Mouse (Mus musculus) retina, adult 2 months (tissue): ENCODE measurements around the gene Cux1.

Experiments
- DNase-seq: peaks from one replicate; pipeline ENCODE4 v3.0.0-alpha.2; 2012; ENCODE audit warnings: low read depth, low spot score

Gene Cux1

GRCm38 (mm10) chr5:136428498-136429060 lies 138.7 kb downstream of the Cux1 start:
- no peak for DNase-seq

DNA sequence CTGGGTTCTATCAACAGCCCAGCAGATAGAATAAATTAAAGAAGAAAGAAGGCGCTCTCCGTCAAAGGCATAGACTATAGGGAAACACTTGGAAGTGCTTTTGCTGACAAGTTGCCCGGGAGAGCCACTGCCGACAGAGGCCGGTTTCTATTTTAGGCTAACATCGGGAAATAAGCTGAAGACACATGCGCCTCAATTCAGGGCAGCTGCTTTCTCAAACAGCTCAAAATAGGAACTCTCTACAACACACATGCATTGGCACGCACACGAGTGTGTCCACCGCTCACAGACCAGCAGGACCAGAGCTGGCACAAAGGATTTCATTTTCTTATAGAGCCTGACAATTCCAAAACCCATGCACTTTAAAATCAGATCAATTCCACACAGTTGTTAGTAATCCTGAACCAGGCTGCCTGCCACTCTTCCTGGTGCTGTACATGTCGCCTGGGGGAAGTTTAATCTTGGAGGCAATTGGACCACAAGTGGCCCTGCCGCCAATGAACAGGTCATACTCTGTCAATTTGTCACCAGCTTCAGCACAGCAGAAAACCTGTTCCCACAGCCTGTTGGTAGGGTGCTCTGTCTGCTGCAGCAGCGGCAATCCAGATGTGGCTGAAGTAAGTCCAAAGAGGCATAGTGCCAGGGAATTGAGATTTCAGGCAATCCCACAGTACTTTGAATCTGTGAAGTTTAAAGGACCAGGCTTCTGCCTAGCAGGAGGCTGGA lies 139.4 kb downstream of the Cux1 start:
- no peak for DNase-seq

GRCm38 (mm10) chr5:136427121-136427771 lies 140.0 kb downstream of the Cux1 start:
- DNase-seq: no peak

- DNase-seq: no peak
These were observed 144.3 kb downstream of the Cux1 start for GRCm38 (mm10) chr5:136422948-136423347.

DNA sequence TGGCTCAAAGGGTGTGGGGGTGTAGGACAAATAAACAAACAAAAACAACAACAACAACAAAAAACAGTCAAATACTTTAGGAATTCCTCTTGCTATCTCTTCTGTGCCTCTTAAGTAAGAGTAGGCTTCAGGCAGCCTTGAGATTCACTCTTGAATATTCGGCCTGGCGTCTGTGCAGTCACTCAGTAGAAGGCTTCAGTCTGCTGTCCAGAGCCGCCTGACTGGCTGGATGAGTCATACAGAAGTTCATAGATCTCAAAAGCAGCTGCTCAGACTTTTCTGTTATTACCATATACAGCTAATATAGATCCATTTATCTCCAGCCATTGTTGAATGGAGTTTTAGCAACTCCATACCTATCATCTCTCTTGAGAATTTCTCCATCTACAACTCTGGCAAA lies 145.4 kb downstream of the Cux1 start:
- no peak for DNase-seq

DNA sequence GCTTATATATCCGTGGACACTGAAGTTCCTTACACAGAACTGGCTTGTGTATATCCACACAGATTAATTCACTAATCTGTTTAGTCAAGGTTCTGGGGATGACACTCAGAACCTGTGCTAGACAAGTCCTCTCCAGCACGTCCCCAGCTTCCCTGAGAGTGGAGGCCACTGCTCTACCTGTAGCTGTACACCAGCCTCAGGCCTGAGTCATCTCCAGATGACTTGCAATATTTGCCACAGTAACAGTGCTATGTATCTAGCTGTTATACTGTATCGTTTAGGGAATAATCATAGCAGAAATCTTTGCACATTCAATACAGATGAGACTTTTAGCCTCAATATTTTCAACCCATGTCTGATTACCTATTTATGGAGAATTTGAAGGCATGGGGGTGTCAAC lies 146.0 kb downstream of the Cux1 start:
- DNase-seq: no peak

DNA sequence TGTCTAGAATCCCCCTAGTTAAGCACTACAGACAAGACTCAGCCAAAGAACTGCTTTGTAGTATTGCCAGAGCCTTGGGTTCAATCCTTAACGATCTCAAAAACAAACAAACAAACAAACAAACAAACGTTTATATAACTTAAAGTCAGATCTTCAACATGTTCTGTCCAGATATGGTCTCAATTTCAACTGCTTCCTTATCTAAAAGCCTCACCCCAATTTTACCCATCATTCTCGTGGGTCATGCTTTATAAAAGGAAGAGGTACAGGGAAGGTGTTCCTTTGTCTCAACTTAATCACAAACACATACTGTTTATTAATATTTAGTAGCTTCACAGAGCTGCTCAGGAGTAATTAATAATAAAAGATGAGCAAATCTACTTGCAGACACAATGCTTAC lies 146.9 kb downstream of the Cux1 start:
- DNase-seq: no peak

DNA sequence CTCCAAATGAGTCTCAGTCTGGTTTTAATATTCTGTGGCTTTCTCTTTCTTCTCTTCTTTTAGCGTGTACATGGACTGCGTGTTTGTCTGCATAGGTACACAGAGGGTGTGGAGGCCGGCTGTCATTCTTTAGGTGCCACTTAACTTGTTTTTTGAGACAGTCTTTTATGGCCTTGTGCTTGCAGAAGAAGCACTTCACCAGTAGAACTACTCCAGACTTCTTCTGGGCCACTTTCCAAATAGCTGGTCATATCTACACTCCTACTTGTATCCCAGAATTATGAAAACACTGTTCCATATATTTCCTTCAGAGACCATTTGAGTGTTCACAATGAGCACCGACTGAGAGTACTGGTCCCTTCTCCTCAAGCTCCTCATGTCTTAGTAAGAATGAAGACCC lies 149.4 kb downstream of the Cux1 start:
- no peak for DNase-seq

DNA sequence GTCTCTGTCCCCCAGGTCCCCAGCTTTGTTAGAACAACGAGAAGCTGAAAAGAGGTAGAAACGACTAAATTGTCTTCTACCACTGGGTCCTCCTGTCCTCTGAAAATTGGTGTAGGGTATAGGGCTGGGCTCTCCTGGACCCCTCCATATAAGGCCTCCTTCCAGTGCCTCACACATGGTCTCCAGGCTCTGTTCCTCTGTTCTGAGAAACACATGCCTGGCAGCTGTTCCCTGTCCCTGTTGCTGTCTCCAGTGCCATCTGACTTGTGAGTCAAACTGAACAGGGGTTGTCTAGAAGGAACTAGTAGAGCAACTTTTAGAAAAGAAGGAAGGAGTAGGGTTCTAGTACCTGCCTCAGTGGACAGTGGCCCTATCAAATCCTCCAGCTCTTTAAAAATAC lies 152.8 kb downstream of the Cux1 start:
- no peak for DNase-seq

DNA sequence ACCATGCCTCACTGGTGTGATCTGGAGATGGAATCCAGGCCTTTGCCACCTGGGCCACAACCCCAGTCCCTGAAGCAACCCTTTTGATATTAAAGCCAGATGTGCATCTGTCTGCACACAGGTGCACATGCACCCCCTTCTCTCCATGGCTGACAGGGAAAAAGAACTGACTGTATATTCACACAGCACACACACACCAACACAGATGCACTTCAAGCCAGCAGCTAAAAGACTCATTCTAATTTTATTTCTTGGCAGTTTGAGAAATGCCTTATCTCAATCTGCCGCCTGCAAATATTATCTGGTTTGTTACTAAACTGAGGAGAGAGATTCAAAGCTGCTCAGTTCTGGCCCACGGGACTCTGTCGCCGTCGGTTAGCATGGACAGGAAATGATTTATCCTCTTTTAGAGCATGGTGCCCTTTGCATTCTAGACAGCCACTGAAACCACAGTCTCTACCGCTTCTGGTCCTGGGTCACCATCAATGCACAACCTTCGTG lies 156.6 kb downstream of the Cux1 start:
- no peak for DNase-seq

DNA sequence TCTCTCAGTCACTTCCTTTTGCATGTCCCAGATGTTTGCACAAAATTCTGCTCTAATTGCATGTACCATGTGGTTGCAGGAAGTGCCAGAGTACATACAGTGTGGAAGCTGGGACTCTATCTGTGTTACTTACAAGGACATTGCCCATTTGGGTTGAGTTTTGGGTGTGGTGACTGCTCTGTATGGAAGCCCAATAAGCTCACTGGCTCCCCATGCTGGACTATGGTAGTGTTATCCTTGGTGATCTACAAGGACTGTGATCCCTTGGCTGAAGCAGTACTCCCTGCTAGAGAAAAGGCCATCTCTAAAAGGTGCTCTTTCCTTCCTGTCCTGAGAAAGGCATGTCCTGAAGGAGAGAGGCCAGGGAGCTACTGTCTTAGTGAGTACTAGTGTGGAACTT lies 160.9 kb downstream of the Cux1 start:
- no peak for DNase-seq

DNA sequence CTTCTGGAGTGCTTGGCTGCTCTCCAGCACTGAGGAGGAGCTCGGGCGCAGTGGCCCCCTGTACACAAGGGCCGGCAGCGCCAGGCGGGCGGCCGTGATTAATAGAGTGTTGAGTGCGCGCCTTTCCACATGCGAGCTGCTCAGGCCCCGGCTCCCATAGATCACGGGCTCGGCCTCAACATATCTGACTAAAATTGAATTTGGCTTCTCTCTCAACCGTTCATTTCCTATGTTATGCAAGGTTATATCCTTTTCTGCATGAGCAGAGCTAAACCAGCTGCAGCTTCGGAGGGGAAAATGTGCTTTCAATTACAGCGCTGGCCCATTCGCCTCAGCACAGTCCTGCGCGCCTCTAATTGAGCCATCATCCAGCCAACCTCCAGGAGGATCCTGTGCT lies 163.7 kb downstream of the Cux1 start:
- DNase-seq: no peak

- no peak for DNase-seq
These were observed 164.4 kb downstream of the Cux1 start for GRCm38 (mm10) chr5:136402622-136403564.

DNA sequence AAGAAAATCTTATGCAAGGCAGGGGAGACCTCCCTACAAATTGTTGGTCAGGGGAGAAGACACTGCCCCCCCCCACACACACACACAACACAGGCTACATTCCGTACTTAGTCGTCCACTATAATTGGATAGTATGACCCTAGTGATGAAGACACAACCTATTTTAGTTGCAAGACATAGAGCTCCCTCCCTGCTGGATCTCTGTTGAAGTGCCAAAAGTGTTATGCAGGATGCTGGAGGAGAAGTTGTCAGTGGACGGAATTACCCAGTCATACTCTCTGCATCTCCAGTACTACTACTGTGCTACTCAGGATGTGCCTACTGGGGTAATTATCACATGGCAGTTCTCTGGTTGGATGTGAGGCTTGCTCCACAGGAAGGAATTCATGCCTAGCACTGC lies 168.6 kb downstream of the Cux1 start:
- DNase-seq: no peak

DNA sequence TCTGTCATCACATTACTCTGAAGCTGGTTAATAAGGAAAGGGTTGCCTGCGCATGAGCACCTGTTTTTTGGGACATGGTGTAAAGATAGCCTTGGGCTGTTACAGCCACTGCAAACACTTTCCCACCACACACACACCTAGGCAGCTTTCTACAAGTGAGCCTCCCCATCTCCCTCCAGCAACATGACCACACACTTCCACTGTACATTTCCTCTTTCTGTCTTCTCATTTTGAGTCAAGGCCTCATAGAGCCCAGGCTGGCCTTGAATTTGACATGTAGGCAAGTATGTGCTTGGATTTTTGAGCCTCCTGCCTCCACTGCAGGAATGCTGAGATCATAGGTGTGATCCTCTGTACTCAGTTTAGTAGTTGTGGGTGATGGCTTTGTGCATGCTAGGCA lies 170.6 kb downstream of the Cux1 start:
- no peak for DNase-seq

DNA sequence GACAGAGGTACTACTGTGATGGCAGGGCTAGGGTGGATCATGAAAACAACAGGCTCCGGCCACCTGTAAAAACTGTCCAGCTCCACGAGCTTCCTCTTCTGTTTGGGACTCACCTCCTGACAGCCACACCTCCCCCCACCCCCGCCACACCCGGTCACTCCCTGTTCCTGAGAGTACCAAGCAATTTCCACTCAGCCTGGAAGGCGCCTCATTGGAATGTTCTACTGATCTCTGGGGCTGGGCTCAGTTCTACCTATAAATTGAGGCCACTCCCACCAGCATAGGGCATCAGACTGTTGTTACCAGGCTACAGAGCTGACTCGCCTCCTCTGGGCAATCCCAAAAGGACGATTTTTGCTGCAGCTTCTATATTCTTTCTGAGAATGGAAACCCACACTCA lies 171.0 kb downstream of the Cux1 start:
- DNase-seq: no peak

GRCm38 (mm10) chr5:136395600-136396195 lies 171.6 kb downstream of the Cux1 start:
- DNase-seq: no peak

GRCm38 (mm10) chr5:136394517-136395212 lies 172.6 kb downstream of the Cux1 start:
- DNase-seq: no peak

GRCm38 (mm10) chr5:136393621-136394020 lies 173.7 kb downstream of the Cux1 start:
- DNase-seq: no peak

GRCm38 (mm10) chr5:136386757-136387156 lies 180.5 kb downstream of the Cux1 start:
- no peak for DNase-seq

DNA sequence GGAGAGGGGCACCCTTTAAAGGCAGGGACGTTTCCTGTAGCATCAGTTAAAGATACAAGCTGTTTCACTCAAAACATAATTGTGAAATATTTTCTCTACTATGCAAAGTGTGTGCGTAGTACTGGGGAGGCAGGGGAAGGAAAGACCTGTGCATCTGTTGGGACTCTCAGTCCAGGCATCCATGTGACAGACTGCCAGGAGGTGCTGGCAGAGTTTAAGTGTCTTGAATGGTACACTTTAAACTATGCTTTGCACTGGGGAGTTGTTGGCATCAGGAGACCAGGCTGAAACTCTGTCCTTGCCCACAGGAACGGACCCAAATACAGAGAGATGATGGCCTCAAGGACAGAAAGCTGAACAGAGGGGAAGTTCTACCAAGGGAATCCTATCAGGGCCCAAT lies 182.1 kb downstream of the Cux1 start:
- DNase-seq: no peak
